Mouse (Mus musculus) midbrain, embryonic 14.5 days (tissue): ENCODE measurements at regions not wholly inside any gene's neighbourhood (a gene's known extent, or its start where the extent isn't known, plus 50 kb on each side); places are given as distances from the start of the nearest gene placed in this dataset.

Experiments used
- ATAC-seq: fragments of 200-750 bp; cut with Nextera tagmentation; 2 replicates; pipeline ENCODE4 v1.8.0; 2017; ENCODE audit warnings: moderate number of reproducible peaks, moderate library complexity; ENCODE audit not compliant: low FRiP score, low TSS enrichment
- DNase-seq: peaks from one replicate; pipeline ENCODE4 v3.0.0-alpha.2; 2015
- H3K27ac ChIP-seq: fragments of 300-500 bp; sonication (generic); replicated peaks from 2 replicates; pipeline ENCODE4 v1.5.1; 2014; ENCODE audit warnings: mild to moderate bottlenecking, low read depth, low read length, moderate library complexity
- H3K27me3 ChIP-seq: fragments of 300-500 bp; sonication (generic); 2 replicates; pipeline ENCODE4 v1.6.1; 2014; ENCODE audit warnings: low read length, control low read depth, mixed read lengths; ENCODE audit not compliant: control insufficient read depth, insufficient read depth
- H3K36me3 ChIP-seq: fragments of 300-500 bp; sonication (generic); 2 replicates; pipeline ENCODE4 v1.6.1; 2014; ENCODE audit warnings: low read length, control low read depth; ENCODE audit not compliant: control insufficient read depth, insufficient read depth
- H3K4me1 ChIP-seq: fragments of 300-500 bp; sonication (generic); 2 replicates; pipeline ENCODE4 v1.6.1; 2014; ENCODE audit warnings: mild to moderate bottlenecking, antibody characterized with exemption, low read length, control low read depth; ENCODE audit not compliant: control insufficient read depth, insufficient read depth
- H3K4me2 ChIP-seq: fragments of 300-500 bp; sonication (generic); 2 replicates; pipeline ENCODE4 v1.6.1; 2014; ENCODE audit warnings: mild to moderate bottlenecking, low read length, moderate library complexity
- H3K4me3 ChIP-seq: fragments of 300-500 bp; sonication (generic); replicated peaks from 2 replicates; pipeline ENCODE4 v1.5.1; 2014; ENCODE audit warnings: low read depth, low read length
- H3K9ac ChIP-seq: fragments of 300-500 bp; sonication (generic); replicated peaks from 2 replicates; pipeline ENCODE4 v1.6.1; 2014; ENCODE audit warnings: mild to moderate bottlenecking, low read length, moderate library complexity
- H3K9me3 ChIP-seq: fragments of 300-500 bp; sonication (generic); 2 replicates; pipeline ENCODE4 v1.6.1; 2016; ENCODE audit warnings: low read length, control low read depth, mixed read lengths; ENCODE audit not compliant: control insufficient read depth
- WGBS: fragments of 180-500 bp; shearing (Covaris S2); extraction: QIAGEN DNeasy Blood & Tissue Kit; methylation state at CpG from one replicate; pipeline ENCODE4 v1.1.7; 2014; 5-methylcytosine and 5-hydroxymethylcytosine counted together

- no peak overlapping the region for H3K4me3 ChIP-seq
- H3K9me3 ChIP-seq = no peaks in the 10 kb centered on the region
- H3K9ac ChIP-seq = no peak overlapping the region
- H3K4me1 ChIP-seq = no peaks in the 10 kb centered on the region
- DNase-seq (peak; percentile 46), ATAC-seq (no peak)
- WGBS = 70% methylated on average over 6 of the region's 6 CpGs
- H3K36me3 ChIP-seq = no peaks in the 10 kb centered on the region
- H3K27ac ChIP-seq = no peak overlapping the region
- no peak overlapping the region for H3K4me2 ChIP-seq
- H3K27me3 ChIP-seq = no peaks in the 10 kb centered on the region
Observed at GRCm38 (mm10) chr6:126481257-126481656, 54.0 kb downstream of the Kcna5 start.

GRCm38 (mm10) chr6:126477506-126477905, 57.7 kb downstream of the Kcna5 start:
- Histone ChIP-seq H3K4me3 (no peak overlapping the region), H3K9ac (no peak overlapping the region), H3K4me1 (no peaks in the 10 kb centered on the region), H3K27ac (no peak overlapping the region), H3K4me2 (no peak overlapping the region), H3K36me3 (no peaks in the 10 kb centered on the region), H3K27me3 (no peaks in the 10 kb centered on the region; the same call in 1 of the 2 replicates), H3K9me3 (no peaks in the 10 kb centered on the region)
- DNase-seq = no peak
- no peak for ATAC-seq
- WGBS = 6% methylated on average over 2 of the region's 2 CpGs

- Histone ChIP-seq H3K9ac (no peak overlapping the region), H3K9me3 (no peaks in the 10 kb centered on the region), H3K4me1 (no peaks in the 10 kb centered on the region), H3K27me3 (no peaks in the 10 kb centered on the region; the same call in 1 of the 2 replicates), H3K4me3 (no peak overlapping the region), H3K27ac (no peak overlapping the region), H3K36me3 (no peaks in the 10 kb centered on the region), H3K4me2 (no peak overlapping the region)
- ATAC-seq = no peak
- no peak for DNase-seq
- 44% methylated on average over 1 of the region's 1 CpGs for WGBS
Observed at GRCm38 (mm10) chr6:126476758-126477157, 58.5 kb downstream of the Kcna5 start.

GRCm38 (mm10) chr6:126475555-126475954, 59.7 kb downstream of the Kcna5 start:
- 88% methylated on average over 8 of the region's 8 CpGs for WGBS
- DNase-seq (no peak), ATAC-seq (no peak)
- Histone ChIP-seq H3K27me3 (no peaks in the 10 kb centered on the region; the same call in 1 of the 2 replicates), H3K9me3 (no peaks in the 10 kb centered on the region), H3K4me3 (no peak overlapping the region), H3K9ac (no peak overlapping the region), H3K36me3 (no peaks in the 10 kb centered on the region), H3K27ac (no peak overlapping the region), H3K4me1 (no peaks in the 10 kb centered on the region), H3K4me2 (no peak overlapping the region)

GRCm38 (mm10) chr6:126453751-126454150, 81.5 kb downstream of the Kcna5 start:
- ATAC-seq (no peak), DNase-seq (peak; percentile 21)
- Histone ChIP-seq H3K27me3 (no peaks in the 10 kb centered on the region), H3K4me3 (no peak overlapping the region), H3K4me1 (no peaks in the 10 kb centered on the region), H3K9me3 (no peaks in the 10 kb centered on the region), H3K4me2 (no peak overlapping the region), H3K27ac (no peak overlapping the region), H3K36me3 (no peaks in the 10 kb centered on the region), H3K9ac (no peak overlapping the region)
- whole genome bisulfite sequencing = 58% methylated on average over 1 of the region's 1 CpGs

- Histone ChIP-seq H3K27ac (no peak overlapping the region), H3K4me2 (no peak overlapping the region), H3K9me3 (no peaks in the 10 kb centered on the region), H3K4me3 (no peak overlapping the region), H3K9ac (no peak overlapping the region), H3K36me3 (no peaks in the 10 kb centered on the region), H3K4me1 (no peaks in the 10 kb centered on the region), H3K27me3 (no peaks in the 10 kb centered on the region)
- no peak for DNase-seq
- ATAC-seq = no peak
- 33% methylated on average over 3 of the region's 3 CpGs for WGBS
Observed at GRCm38 (mm10) chr6:126445519-126445918, 89.7 kb downstream of the Kcna5 start.

GRCm38 (mm10) chr6:126440254-126440653, 95.0 kb downstream of the Kcna5 start:
- H3K27ac ChIP-seq = no peak overlapping the region
- H3K9me3 ChIP-seq = no peaks in the 10 kb centered on the region
- WGBS = 98% methylated on average over 1 of the region's 1 CpGs
- no peak overlapping the region for H3K9ac ChIP-seq
- ATAC-seq (no peak), DNase-seq (no peak)
- H3K4me3 ChIP-seq = no peak overlapping the region
- no peaks in the 10 kb centered on the region for H3K27me3 ChIP-seq
- H3K4me1 ChIP-seq = no peaks in the 10 kb centered on the region
- no peak overlapping the region for H3K4me2 ChIP-seq
- H3K36me3 ChIP-seq = no peaks in the 10 kb centered on the region

- no peak overlapping the region for H3K9ac ChIP-seq
- no peaks in the 10 kb centered on the region for H3K9me3 ChIP-seq
- H3K4me1 ChIP-seq = no peaks in the 10 kb centered on the region
- ATAC-seq (no peak), DNase-seq (no peak)
- no peak overlapping the region for H3K4me3 ChIP-seq
- H3K27ac ChIP-seq = no peak overlapping the region
- no peaks in the 10 kb centered on the region for H3K27me3 ChIP-seq
- H3K4me2 ChIP-seq = no peak overlapping the region
- H3K36me3 ChIP-seq = no peaks in the 10 kb centered on the region
- WGBS = 70% methylated on average over 1 of the region's 1 CpGs
Observed at GRCm38 (mm10) chr6:126437976-126438736, 97.1 kb downstream of the Kcna5 start.

GRCm38 (mm10) chr6:126427208-126427607, 108.0 kb downstream of the Kcna5 start:
- ATAC-seq (no peak), DNase-seq (no peak)
- Histone ChIP-seq H3K9ac (no peak overlapping the region), H3K27ac (no peak overlapping the region), H3K27me3 (no peaks in the 10 kb centered on the region), H3K36me3 (no peaks in the 10 kb centered on the region), H3K4me3 (no peak overlapping the region), H3K9me3 (no peaks in the 10 kb centered on the region), H3K4me1 (no peaks in the 10 kb centered on the region), H3K4me2 (no peak overlapping the region)
